Mouse (Mus musculus) small intestine, adult 2 months (tissue): Measurements from ENCODE around the gene Cfap44.

Experiments used
- CTCF ChIP-seq: fragments of 200-500 bp; IDR thresholded peaks from 2 replicates; pipeline ENCODE4 v1.5.1; 2012; ENCODE audit warnings: low read depth, mild to moderate bottlenecking, control low read depth, inconsistent platforms, low read length, moderate library complexity, mixed read lengths; ENCODE audit not compliant: insufficient replicate concordance, insufficient read length; ENCODE audit errors: extremely low read depth
- POLR2A ChIP-seq: fragments of 200-500 bp; IDR thresholded peaks from 2 replicates; pipeline ENCODE4 v1.6.1; 2012; ENCODE audit warnings: low read depth, mild to moderate bottlenecking, control low read depth, inconsistent platforms, low read length, moderate library complexity

- TF ChIP-seq CTCF (no peak), POLR2A (no peak)
Observed at GRCm38 (mm10) chr16:44507027-44507929, 112.7 kb downstream of the Cfap44 start.
